Mouse (Mus musculus): Measurements from ENCODE around the gene Kcnh3. TPM values are rescaled to one million over a fixed set of nuclear protein-coding genes. Genes with fewer than 3 reads are reported as not detected.
"Not testable (repeated sequence)": the region's sequence is repeated elsewhere in the genome, so short reads cannot be mapped to it uniquely, and the experiment has no call there.

Kcnh3 gene
- polyA plus RNA-seq, 1 experiment from 2014 or later, result 1.7 TPM

DNA sequence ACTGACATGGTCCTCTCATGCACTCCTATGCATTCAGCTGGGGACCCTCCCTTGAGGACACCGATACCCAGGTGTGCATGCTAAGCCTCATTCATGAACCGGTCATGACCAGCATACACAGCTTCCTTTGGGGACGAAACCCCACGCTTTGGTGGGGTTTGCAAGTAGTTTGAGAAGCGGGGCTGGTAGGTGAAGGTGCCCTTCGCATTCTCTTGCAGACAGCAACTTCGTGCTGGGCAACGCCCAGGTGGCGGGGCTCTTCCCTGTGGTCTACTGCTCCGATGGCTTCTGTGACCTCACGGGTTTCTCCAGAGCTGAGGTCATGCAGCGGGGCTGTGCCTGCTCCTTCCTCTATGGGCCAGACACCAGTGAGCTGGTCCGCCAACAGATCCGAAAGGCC lies 1.4 kb downstream of the Kcnh3 start:
- Histone ChIP-seq H3K4me3 (ENCODE audit: low read depth, low read length) (peak overlapping the region; percentile 25), H3K27ac (ENCODE audit: low read length) (no peak overlapping the region), H3K9me3 (ENCODE audit: control insufficient read depth, low read depth, low read length) (no peaks in the 10 kb centered on the region), H3K36me3 (ENCODE audit: control insufficient read depth, insufficient read depth, low read length) (no peaks in the 10 kb centered on the region), H3K4me1 (ENCODE audit: control insufficient read depth, insufficient read depth, low read length) (peaks cover 24% of the 10 kb centered on the region; the same call in 1 of the 2 replicates), H3K4me2 (replicated peaks; ENCODE audit: low read depth, low read length) (0 out of 2 replicates have a peak overlapping the region, but pooled peaks have one; percentile 55), H3K27me3 (ENCODE audit: control insufficient read depth, insufficient read depth, low read length) (peaks cover 51% of the 10 kb centered on the region), H3K9ac (replicated peaks; ENCODE audit: low read depth, low read length) (no peak overlapping the region)
- no peak for ATAC-seq (ENCODE audit: insufficient number of reproducible peaks, insufficient read depth, low FRiP score, low read depth)
- WGBS, result 24% methylated on average over 14 of the region's 14 CpGs

DNA sequence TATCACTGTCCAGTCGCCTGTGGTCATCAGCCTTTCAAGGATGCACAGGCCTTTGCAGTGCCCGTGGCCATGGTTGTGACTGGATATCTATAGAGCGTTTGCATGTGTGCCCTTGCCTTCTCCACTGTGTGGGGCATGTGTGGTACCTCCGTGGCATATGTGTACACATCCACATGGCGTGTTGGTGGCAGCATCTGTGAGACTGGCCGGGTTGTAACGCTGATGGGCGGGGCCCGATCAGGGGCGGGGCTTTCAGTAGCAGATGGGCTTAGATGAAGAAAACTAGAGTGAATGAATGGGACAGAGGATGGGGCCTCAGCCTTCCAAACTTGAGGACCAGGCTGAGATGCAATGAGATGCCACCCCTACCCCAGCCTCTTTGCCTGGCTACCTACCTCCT lies 7.3 kb downstream of the Kcnh3 start:
- ATAC-seq (ENCODE audit: insufficient number of reproducible peaks, insufficient read depth, low FRiP score, low read depth), result no peak
- 74% methylated on average over 10 of the region's 10 CpGs for WGBS
- Histone ChIP-seq H3K36me3 (ENCODE audit: control insufficient read depth, insufficient read depth, low read length) (no peaks in the 10 kb centered on the region), H3K27ac (ENCODE audit: low read length) (no peak overlapping the region), H3K9me3 (ENCODE audit: control insufficient read depth, low read depth, low read length) (no peaks in the 10 kb centered on the region), H3K4me1 (ENCODE audit: control insufficient read depth, insufficient read depth, low read length) (no peaks in the 10 kb centered on the region), H3K4me2 (replicated peaks; ENCODE audit: low read depth, low read length) (no peak overlapping the region), H3K27me3 (ENCODE audit: control insufficient read depth, insufficient read depth, low read length) (peaks cover 22% of the 10 kb centered on the region), H3K4me3 (ENCODE audit: low read depth, low read length) (no peak overlapping the region), H3K9ac (replicated peaks; ENCODE audit: low read depth, low read length) (no peak overlapping the region)

- 0 out of 2 replicates have a peak, but pooled peaks cover 9% of the 10 kb centered on the region for H3K27me3 ChIP-seq (ENCODE audit: control insufficient read depth, insufficient read depth, low read length)
- H3K4me3 ChIP-seq (ENCODE audit: low read depth, low read length), result no peak overlapping the region
- WGBS, result 43% methylated on average over 17 of the region's 17 CpGs
- H3K4me2 ChIP-seq (replicated peaks; ENCODE audit: low read depth, low read length), result no peak overlapping the region
- ATAC-seq (ENCODE audit: insufficient number of reproducible peaks, insufficient read depth, low FRiP score, low read depth), result no peak
- H3K36me3 ChIP-seq (ENCODE audit: control insufficient read depth, insufficient read depth, low read length), result no peaks in the 10 kb centered on the region
- H3K9ac ChIP-seq (replicated peaks; ENCODE audit: low read depth, low read length), result no peak overlapping the region
- no peaks in the 10 kb centered on the region for H3K9me3 ChIP-seq (ENCODE audit: control insufficient read depth, low read depth, low read length)
- H3K4me1 ChIP-seq (ENCODE audit: control insufficient read depth, insufficient read depth, low read length), result no peaks in the 10 kb centered on the region
- no peak overlapping the region for H3K27ac ChIP-seq (ENCODE audit: low read length)
Observed at GRCm38 (mm10) chr15:99233719-99234118, 9.1 kb downstream of the Kcnh3 start.

- no peak for ATAC-seq (ENCODE audit: insufficient number of reproducible peaks, insufficient read depth, low FRiP score, low read depth)
Observed at GRCm38 (mm10) chr15:99234326-99235010, 9.8 kb downstream of the Kcnh3 start.

GRCm38 (mm10) chr15:99238006-99238405 lies 13.3 kb downstream of the Kcnh3 start:
- ATAC-seq (ENCODE audit: insufficient number of reproducible peaks, insufficient read depth, low FRiP score, low read depth), result no peak

More at GRCm38 (mm10) chr15:99234326-99235010, 9.8 kb downstream of the Kcnh3 start:
- no peak overlapping the region for H3K4me3 ChIP-seq (ENCODE audit: low read depth, low read length)
- H3K4me2 ChIP-seq (replicated peaks; ENCODE audit: low read depth, low read length), result no peak overlapping the region
- no peak overlapping the region for H3K27ac ChIP-seq (ENCODE audit: low read length)
- no peak overlapping the region for H3K9ac ChIP-seq (replicated peaks; ENCODE audit: low read depth, low read length)
- no peaks in the 10 kb centered on the region for H3K4me1 ChIP-seq (ENCODE audit: control insufficient read depth, insufficient read depth, low read length)
- no peaks in the 10 kb centered on the region for H3K9me3 ChIP-seq (ENCODE audit: control insufficient read depth, low read depth, low read length)
- 48% methylated on average over 12 of the region's 12 CpGs for WGBS
- H3K36me3 ChIP-seq (ENCODE audit: control insufficient read depth, insufficient read depth, low read length), result no peaks in the 10 kb centered on the region
- 0 out of 2 replicates have a peak, but pooled peaks cover 9% of the 10 kb centered on the region for H3K27me3 ChIP-seq (ENCODE audit: control insufficient read depth, insufficient read depth, low read length)

GRCm38 (mm10) chr15:99240129-99240528 lies 15.5 kb downstream of the Kcnh3 start:
- no peaks in the 10 kb centered on the region for H3K9me3 ChIP-seq (ENCODE audit: control insufficient read depth, low read depth, low read length)
- H3K36me3 ChIP-seq (ENCODE audit: control insufficient read depth, insufficient read depth, low read length), result peaks cover 23% of the 10 kb centered on the region
- ATAC-seq (ENCODE audit: insufficient number of reproducible peaks, insufficient read depth, low FRiP score, low read depth), result no peak
- H3K4me1 ChIP-seq (ENCODE audit: control insufficient read depth, insufficient read depth, low read length), result no peaks in the 10 kb centered on the region
- no peaks in the 10 kb centered on the region for H3K27me3 ChIP-seq (ENCODE audit: control insufficient read depth, insufficient read depth, low read length)
- WGBS, result 68% methylated on average over 4 of the region's 4 CpGs
- no peak overlapping the region for H3K4me2 ChIP-seq (replicated peaks; ENCODE audit: low read depth, low read length)
- no peak overlapping the region for H3K4me3 ChIP-seq (ENCODE audit: low read depth, low read length)
- no peak overlapping the region for H3K27ac ChIP-seq (ENCODE audit: low read length)
- no peak overlapping the region for H3K9ac ChIP-seq (replicated peaks; ENCODE audit: low read depth, low read length)

More at GRCm38 (mm10) chr15:99238006-99238405, 13.3 kb downstream of the Kcnh3 start:
- H3K4me2 ChIP-seq (replicated peaks; ENCODE audit: low read depth, low read length), result no peak overlapping the region
- no peaks in the 10 kb centered on the region for H3K4me1 ChIP-seq (ENCODE audit: control insufficient read depth, insufficient read depth, low read length)
- peaks cover 7% of the 10 kb centered on the region for H3K36me3 ChIP-seq (ENCODE audit: control insufficient read depth, insufficient read depth, low read length)
- H3K27ac ChIP-seq (ENCODE audit: low read length), result no peak overlapping the region
- H3K9ac ChIP-seq (replicated peaks; ENCODE audit: low read depth, low read length), result no peak overlapping the region
- H3K4me3 ChIP-seq (ENCODE audit: low read depth, low read length), result no peak overlapping the region
- H3K27me3 ChIP-seq (ENCODE audit: control insufficient read depth, insufficient read depth, low read length), result 0 out of 2 replicates have a peak, but pooled peaks cover 4% of the 10 kb centered on the region
- 63% methylated on average over 11 of the region's 11 CpGs for WGBS
- H3K9me3 ChIP-seq (ENCODE audit: control insufficient read depth, low read depth, low read length), result no peaks in the 10 kb centered on the region

DNA sequence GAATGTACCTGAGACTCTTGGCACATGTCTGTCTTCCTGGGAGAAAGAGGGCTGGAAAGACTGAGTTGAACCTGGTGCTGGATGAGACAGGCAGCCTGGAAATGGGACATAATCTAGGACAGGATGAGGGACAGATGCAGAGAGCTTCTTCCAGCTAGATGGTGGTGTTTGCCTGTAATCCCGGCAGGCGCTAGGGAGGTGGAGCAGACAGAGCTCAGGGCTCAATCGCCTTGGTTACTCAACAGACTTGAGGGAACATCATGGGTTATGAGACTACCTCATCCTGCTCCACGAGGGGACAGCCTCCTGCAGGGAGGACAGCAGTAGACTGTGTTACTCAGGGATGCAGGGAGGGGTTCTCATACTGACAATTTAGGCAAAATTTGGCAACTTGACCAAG lies 16.6 kb downstream of the Kcnh3 start:
- Histone ChIP-seq H3K27me3 (ENCODE audit: control insufficient read depth, insufficient read depth, low read length) (no peaks in the 10 kb centered on the region), H3K27ac (ENCODE audit: low read length) (no peak overlapping the region), H3K4me1 (ENCODE audit: control insufficient read depth, insufficient read depth, low read length) (no peaks in the 10 kb centered on the region), H3K4me2 (replicated peaks; ENCODE audit: low read depth, low read length) (no peak overlapping the region), H3K9me3 (ENCODE audit: control insufficient read depth, low read depth, low read length) (no peaks in the 10 kb centered on the region), H3K36me3 (ENCODE audit: control insufficient read depth, insufficient read depth, low read length) (peaks cover 31% of the 10 kb centered on the region), H3K4me3 (ENCODE audit: low read depth, low read length) (no peak overlapping the region), H3K9ac (replicated peaks; ENCODE audit: low read depth, low read length) (no peak overlapping the region)
- no peak for ATAC-seq (ENCODE audit: insufficient number of reproducible peaks, insufficient read depth, low FRiP score, low read depth)
- 78% methylated on average over 4 of the region's 4 CpGs for WGBS

GRCm38 (mm10) chr15:99242045-99242444 lies 17.4 kb downstream of the Kcnh3 start:
- peaks cover 37% of the 10 kb centered on the region for H3K36me3 ChIP-seq (ENCODE audit: control insufficient read depth, insufficient read depth, low read length)
- no peak overlapping the region for H3K9ac ChIP-seq (replicated peaks; ENCODE audit: low read depth, low read length)
- no peak overlapping the region for H3K4me3 ChIP-seq (ENCODE audit: low read depth, low read length)
- no peak for ATAC-seq (ENCODE audit: insufficient number of reproducible peaks, insufficient read depth, low FRiP score, low read depth)
- H3K4me1 ChIP-seq (ENCODE audit: control insufficient read depth, insufficient read depth, low read length), result no peaks in the 10 kb centered on the region
- no peaks in the 10 kb centered on the region for H3K9me3 ChIP-seq (ENCODE audit: control insufficient read depth, low read depth, low read length)
- H3K4me2 ChIP-seq (replicated peaks; ENCODE audit: low read depth, low read length), result no peak overlapping the region
- WGBS, result 90% methylated on average over 10 of the region's 10 CpGs
- no peaks in the 10 kb centered on the region for H3K27me3 ChIP-seq (ENCODE audit: control insufficient read depth, insufficient read depth, low read length)
- no peak overlapping the region for H3K27ac ChIP-seq (ENCODE audit: low read length)

DNA sequence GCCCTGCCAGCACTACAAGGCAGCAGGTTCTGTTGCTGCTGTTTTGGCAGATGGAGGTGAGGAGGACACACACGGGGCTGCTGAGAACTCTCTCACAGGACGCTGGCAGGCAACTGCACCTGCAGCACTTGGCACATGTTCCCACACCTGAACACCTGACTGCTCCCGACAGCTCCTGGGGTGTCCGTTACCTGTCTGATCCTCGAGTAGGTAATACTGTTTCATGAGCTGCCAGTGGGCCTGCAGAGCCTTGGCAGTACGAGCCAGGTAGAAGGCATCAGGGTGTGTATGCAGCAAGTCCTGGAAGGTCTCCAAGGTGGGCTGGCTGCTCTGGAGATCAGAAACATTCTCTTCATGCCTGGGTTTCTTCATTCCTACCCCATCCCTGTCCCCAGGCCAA lies 22.1 kb downstream of the Kcnh3 start:
- H3K4me1 ChIP-seq (ENCODE audit: control insufficient read depth, insufficient read depth, low read length); H3K9me3 ChIP-seq (ENCODE audit: control insufficient read depth, low read depth, low read length); H3K27ac ChIP-seq (ENCODE audit: low read length); H3K4me2 ChIP-seq (replicated peaks; ENCODE audit: low read depth, low read length); H3K27me3 ChIP-seq (ENCODE audit: control insufficient read depth, insufficient read depth, low read length); H3K9ac ChIP-seq (replicated peaks; ENCODE audit: low read depth, low read length); H3K4me3 ChIP-seq (ENCODE audit: low read depth, low read length); ATAC-seq (ENCODE audit: insufficient number of reproducible peaks, insufficient read depth, low FRiP score, low read depth): not testable (repeated sequence)
- H3K36me3 ChIP-seq (ENCODE audit: control insufficient read depth, insufficient read depth, low read length), result peaks cover 50% of the 10 kb centered on the region
- 89% methylated on average over 6 of the region's 6 CpGs for WGBS

All from stomach, embryonic 14.5 days (tissue).